Mouse (Mus musculus) lung, postnatal 0 days (tissue): Measurements from ENCODE around the gene Fyn. TPM values are rescaled to one million over a fixed set of nuclear protein-coding genes. Genes with fewer than 3 reads are reported as not detected.

Experiments
- ATAC-seq: fragments of 200-750 bp; cut with Nextera tagmentation; 2 replicates; pipeline ENCODE4 v1.8.0; 2017; ENCODE audit warnings: moderate library complexity
- DNase-seq: peaks from one replicate; pipeline ENCODE4 v3.0.0-alpha.2; 2016; ENCODE audit warnings: low spot score
- H3K27ac ChIP-seq: fragments of 300-500 bp; sonication (generic); 2 replicates; pipeline ENCODE4 v1.5.1; 2014; ENCODE audit warnings: antibody characterized with exemption, mild to moderate bottlenecking, low read length, mixed read lengths
- H3K27me3 ChIP-seq: fragments of 300-500 bp; sonication (generic); replicated peaks from 2 replicates; pipeline ENCODE4 v1.6.1; 2014; ENCODE audit warnings: low read length, mixed read lengths; ENCODE audit not compliant: insufficient read depth
- H3K36me3 ChIP-seq: fragments of 300-500 bp; sonication (generic); 2 replicates; pipeline ENCODE4 v1.6.1; 2014; ENCODE audit warnings: low read length, mixed read lengths; ENCODE audit not compliant: insufficient read depth
- H3K4me1 ChIP-seq: fragments of 300-500 bp; sonication (generic); 2 replicates; pipeline ENCODE4 v1.6.1; 2014; ENCODE audit warnings: antibody characterized with exemption, low read depth, low read length, mixed read lengths; ENCODE audit not compliant: insufficient read depth
- H3K4me2 ChIP-seq: fragments of 300-500 bp; sonication (generic); replicated peaks from 2 replicates; pipeline ENCODE4 v1.6.1; 2014; ENCODE audit warnings: low read depth, mild to moderate bottlenecking, low read length, moderate library complexity, mixed read lengths
- H3K4me3 ChIP-seq: fragments of 300-500 bp; sonication (generic); 2 replicates; pipeline ENCODE4 v1.5.1; 2014; ENCODE audit warnings: low read depth, low read length
- H3K9ac ChIP-seq: fragments of 300-500 bp; sonication (generic); replicated peaks from 2 replicates; pipeline ENCODE4 v1.6.1; 2014; ENCODE audit warnings: low read depth, mild to moderate bottlenecking
- H3K9me3 ChIP-seq: fragments of 300-500 bp; sonication (generic); 2 replicates; pipeline ENCODE4 v1.6.1; 2016; ENCODE audit warnings: low read length, mixed read lengths
- CTCF ChIP-seq: IDR thresholded peaks from 2 replicates; pipeline ENCODE4 v1.5.1; 2016; ENCODE audit warnings: antibody characterized with exemption, mild to moderate bottlenecking
- EP300 ChIP-seq: IDR thresholded peaks from 2 replicates; pipeline ENCODE4 v1.6.1; 2016; ENCODE audit warnings: antibody characterized with exemption, mild to moderate bottlenecking, control low read depth
- WGBS: fragments of 180-500 bp; shearing (Covaris S2); extraction: QIAGEN DNeasy Blood & Tissue Kit; methylation state at CpG from one replicate; pipeline ENCODE4 v1.1.7; 2014; 5-methylcytosine and 5-hydroxymethylcytosine counted together
- polyA plus RNA-seq: library from polyadenylated mRNA; unstranded; fragments of >200 nt; fragmentation: Nextera tagmentation; extraction: Ambion mirVana; gene quantifications from 2 replicates; pipeline ENCODE4 v1.2.1, GENCODE M21; 2015

The Fyn gene
- polyA plus RNA-seq, 1 experiment from 2014 or later, result 23.0 TPM

DNA sequence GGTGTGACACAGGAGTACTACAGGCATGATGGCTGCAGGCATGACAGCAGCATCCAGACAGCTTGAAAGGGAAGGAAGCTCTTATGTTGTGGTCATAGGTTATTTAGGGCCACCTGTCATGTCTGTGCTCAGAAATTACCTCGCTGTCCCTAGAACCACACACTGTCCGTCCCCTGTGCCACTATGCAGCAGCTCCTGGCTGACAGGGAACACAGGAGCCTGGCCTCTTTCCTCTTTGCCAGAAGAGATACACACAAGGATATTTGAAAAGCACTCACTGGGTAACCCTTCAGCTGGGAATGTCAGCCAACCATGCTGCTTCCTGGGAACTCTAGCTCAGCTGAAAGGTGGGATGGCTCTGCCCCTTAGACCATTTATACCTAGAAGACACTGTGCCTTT lies 62.6 kb downstream of the Fyn start:
- no peak overlapping the region for H3K27ac ChIP-seq
- H3K9ac ChIP-seq, result no peak overlapping the region
- H3K9me3 ChIP-seq, result no peaks in the 10 kb centered on the region
- no peak overlapping the region for H3K4me2 ChIP-seq
- TF ChIP-seq EP300, result no peak
- no peak for TF ChIP-seq CTCF
- no peaks in the 10 kb centered on the region for H3K36me3 ChIP-seq
- ATAC-seq (no peak), DNase-seq (no peak)
- no peak overlapping the region for H3K4me3 ChIP-seq
- no peaks in the 10 kb centered on the region for H3K4me1 ChIP-seq
- no peaks in the 10 kb centered on the region for H3K27me3 ChIP-seq
- WGBS, result 76% methylated on average over 2 of the region's 2 CpGs

DNA sequence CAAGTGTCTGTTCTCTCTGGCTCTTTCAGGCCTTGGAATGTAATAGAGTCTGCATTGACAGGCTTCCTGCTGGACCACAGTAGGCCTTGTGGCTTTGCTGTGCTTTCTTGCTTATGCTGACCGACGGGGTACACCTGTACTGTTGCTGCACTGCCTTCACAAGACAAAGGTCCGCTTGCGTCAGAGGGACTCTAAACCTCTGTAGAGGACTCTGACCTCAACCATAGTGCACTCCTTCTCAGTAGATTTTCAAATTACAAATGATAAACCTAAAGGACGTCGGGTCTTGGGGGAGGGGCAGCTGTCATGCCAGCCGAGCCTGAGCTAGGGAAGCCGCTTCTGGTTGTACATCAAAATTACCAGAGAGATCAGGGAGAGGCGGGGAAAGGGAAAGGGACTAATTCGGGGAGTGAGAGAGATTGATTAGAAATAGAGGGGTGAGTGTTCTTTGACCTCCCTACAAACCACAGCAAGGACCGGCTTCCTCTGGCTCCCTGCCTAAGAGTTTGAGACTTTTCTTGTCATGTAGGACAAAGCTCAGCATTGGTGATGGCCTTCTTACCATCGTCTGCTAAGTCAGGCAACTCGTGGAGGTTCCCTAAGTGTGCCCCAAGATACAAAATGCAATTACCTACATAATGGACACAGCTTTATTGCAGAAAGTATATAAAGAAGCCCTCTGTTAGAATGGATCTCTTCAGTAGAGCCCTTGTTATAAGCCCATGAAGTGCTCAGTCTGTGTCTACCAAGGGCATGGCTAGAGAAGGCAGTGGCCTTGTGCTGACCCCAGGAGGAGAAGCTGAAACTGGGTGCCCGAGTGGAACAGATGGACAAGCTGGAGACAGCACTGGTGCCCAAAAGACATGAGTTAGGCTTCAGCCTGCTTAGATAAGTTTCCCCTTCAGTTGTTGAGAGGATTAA lies 64.3 kb downstream of the Fyn start:
- TF ChIP-seq CTCF, result no peak
- TF ChIP-seq EP300, result no peak
- Histone ChIP-seq H3K36me3 (no peaks in the 10 kb centered on the region), H3K27me3 (no peaks in the 10 kb centered on the region), H3K9me3 (no peaks in the 10 kb centered on the region), H3K4me2 (no peak overlapping the region), H3K27ac (no peak overlapping the region), H3K9ac (no peak overlapping the region), H3K4me1 (no peaks in the 10 kb centered on the region), H3K4me3 (no peak overlapping the region)
- ATAC-seq (no peak), DNase-seq (no peak)
- WGBS, result 75% methylated on average over 14 of the region's 14 CpGs

DNA sequence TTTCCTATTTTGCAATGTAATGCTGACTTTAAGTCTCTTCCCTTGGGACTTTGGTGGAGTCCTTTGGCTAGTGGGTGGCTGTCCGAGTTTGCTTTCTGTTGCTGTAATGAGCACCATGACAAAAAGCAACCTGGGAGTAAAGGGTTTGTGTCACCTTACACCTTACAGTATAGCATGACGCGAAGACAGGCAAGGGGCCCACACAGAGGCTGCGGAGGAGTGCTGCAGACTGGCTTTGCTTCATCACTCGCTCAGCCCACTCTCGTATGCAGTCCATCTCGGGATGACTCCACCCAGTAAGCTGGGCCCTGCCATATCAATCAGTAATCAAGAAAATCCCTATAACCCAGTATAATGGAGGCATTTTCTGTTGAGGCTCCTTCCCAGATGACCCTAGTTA lies 65.2 kb downstream of the Fyn start:
- Histone ChIP-seq H3K27ac (no peak overlapping the region), H3K36me3 (no peaks in the 10 kb centered on the region), H3K4me1 (no peaks in the 10 kb centered on the region), H3K4me2 (no peak overlapping the region), H3K4me3 (no peak overlapping the region), H3K9ac (no peak overlapping the region), H3K9me3 (no peaks in the 10 kb centered on the region), H3K27me3 (no peaks in the 10 kb centered on the region)
- ATAC-seq, result no peak
- TF ChIP-seq CTCF (no peak), EP300 (no peak)
- WGBS, result 88% methylated on average over 7 of the region's 7 CpGs
- DNase-seq, result no peak

DNA sequence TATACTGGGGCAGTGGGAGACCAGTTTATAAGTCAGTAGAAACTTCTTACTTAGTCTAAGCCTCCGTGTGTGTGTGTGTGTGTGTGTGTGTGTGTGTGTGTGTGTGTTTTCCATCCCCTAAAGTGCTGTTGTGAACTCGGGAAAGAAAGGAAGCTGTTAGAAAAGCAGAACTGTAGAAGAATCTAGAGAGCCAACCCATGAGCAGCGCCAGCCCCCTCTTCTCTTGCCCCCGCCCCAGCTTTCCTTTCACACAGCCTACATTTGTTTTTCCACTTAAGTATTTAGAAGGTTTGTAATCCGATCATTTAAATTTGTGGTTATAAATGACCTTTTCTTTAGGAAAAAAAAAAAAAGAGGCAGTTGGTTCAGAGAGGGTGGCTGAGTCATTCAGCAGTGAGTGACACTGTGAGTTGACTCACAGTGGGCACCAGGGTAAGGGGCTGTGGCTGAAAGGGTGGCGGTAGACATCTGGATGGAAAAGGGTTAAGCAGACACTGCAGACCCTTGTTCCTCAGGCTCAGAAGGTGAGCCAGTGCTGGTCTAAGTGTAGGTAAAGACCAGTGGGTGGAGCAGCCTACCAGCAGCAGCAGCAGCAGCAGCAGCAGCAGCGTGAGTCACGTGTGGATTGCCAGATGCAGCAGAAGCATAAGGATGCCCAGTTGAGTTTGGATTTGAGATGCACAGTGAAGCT lies 66.2 kb downstream of the Fyn start:
- H3K4me2 ChIP-seq, result no peak overlapping the region
- no peak overlapping the region for H3K9ac ChIP-seq
- H3K4me3 ChIP-seq, result no peak overlapping the region
- H3K27ac ChIP-seq, result no peak overlapping the region
- no peak for DNase-seq
- no peak for TF ChIP-seq EP300
- TF ChIP-seq CTCF, result no peak
- no peaks in the 10 kb centered on the region for H3K27me3 ChIP-seq
- H3K4me1 ChIP-seq, result no peaks in the 10 kb centered on the region
- H3K36me3 ChIP-seq, result no peaks in the 10 kb centered on the region
- no peaks in the 10 kb centered on the region for H3K9me3 ChIP-seq
- no peak for ATAC-seq
- 72% methylated on average over 8 of the region's 8 CpGs for WGBS

DNA sequence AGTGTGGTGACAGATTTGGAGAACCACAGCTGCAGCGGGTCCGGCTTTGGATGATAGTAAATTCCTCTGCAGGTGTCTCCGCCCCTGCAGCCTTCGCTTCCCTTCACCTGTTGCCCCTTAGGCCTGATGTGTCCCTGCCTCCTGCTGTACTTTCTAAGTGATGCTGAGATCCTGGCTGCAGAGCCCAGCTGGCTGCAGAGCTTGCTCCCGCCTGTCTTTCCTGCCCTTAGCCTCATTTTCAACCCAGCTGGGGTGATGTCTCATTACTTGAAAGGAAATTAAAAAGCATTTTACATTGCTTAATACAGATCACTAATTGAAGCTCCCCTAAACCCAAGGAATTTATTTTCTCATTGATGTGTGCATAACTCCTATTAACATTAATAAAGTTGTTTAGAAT lies 70.2 kb downstream of the Fyn start:
- Histone ChIP-seq H3K27ac (no peak overlapping the region), H3K9me3 (no peaks in the 10 kb centered on the region), H3K4me1 (no peaks in the 10 kb centered on the region), H3K9ac (no peak overlapping the region), H3K36me3 (no peaks in the 10 kb centered on the region), H3K4me3 (no peak overlapping the region), H3K4me2 (no peak overlapping the region), H3K27me3 (no peaks in the 10 kb centered on the region)
- WGBS, result 73% methylated on average over 5 of the region's 5 CpGs
- TF ChIP-seq CTCF, result no peak
- no peak for TF ChIP-seq EP300
- ATAC-seq (no peak), DNase-seq (no peak)

DNA sequence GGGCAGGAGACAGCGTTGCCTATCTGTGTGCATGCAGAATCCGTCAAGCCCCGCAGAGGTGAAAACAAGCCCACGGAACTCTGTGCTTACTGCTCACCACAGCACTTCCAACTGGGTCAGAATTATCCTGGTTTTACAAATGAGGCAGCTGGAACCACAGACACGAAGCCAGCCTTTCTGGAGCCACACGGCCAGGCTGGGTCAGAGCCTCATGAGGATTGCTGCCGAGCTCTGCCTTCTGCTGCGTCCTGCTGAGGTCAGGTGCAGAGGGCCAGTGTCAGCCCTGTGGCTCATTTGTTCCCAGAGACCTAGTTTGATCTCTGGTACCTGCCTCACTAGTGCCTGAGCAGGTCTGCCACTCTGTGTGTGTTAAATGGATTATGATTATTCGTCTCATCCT lies 71.9 kb downstream of the Fyn start:
- Histone ChIP-seq H3K4me2 (no peak overlapping the region), H3K9me3 (no peaks in the 10 kb centered on the region), H3K9ac (no peak overlapping the region), H3K27ac (no peak overlapping the region), H3K27me3 (no peaks in the 10 kb centered on the region), H3K36me3 (no peaks in the 10 kb centered on the region), H3K4me3 (no peak overlapping the region), H3K4me1 (no peaks in the 10 kb centered on the region)
- no peak for DNase-seq
- WGBS, result 85% methylated on average over 9 of the region's 9 CpGs
- no peak for TF ChIP-seq EP300
- no peak for TF ChIP-seq CTCF
- no peak for ATAC-seq
